Mouse (Mus musculus): Measurements from ENCODE around the gene Atp5j.

- no peak for TF ChIP-seq POLR2A (IDR thresholded peaks at IDR 0.05; ENCODE audit: borderline replicate concordance, insufficient read depth, low read length)
- TF ChIP-seq CTCF (IDR thresholded peaks at IDR 0.05; ENCODE audit: borderline replicate concordance, insufficient read depth, low read depth, low read length): no peak
These were observed 21.6 kb downstream of the Atp5j start for GRCm38 (mm10) chr16:84813852-84814251.

All from cerebellum, adult 2 months (tissue).